ENCODE assay signal across 10 mouse cellular contexts in the genomic region with DNA sequence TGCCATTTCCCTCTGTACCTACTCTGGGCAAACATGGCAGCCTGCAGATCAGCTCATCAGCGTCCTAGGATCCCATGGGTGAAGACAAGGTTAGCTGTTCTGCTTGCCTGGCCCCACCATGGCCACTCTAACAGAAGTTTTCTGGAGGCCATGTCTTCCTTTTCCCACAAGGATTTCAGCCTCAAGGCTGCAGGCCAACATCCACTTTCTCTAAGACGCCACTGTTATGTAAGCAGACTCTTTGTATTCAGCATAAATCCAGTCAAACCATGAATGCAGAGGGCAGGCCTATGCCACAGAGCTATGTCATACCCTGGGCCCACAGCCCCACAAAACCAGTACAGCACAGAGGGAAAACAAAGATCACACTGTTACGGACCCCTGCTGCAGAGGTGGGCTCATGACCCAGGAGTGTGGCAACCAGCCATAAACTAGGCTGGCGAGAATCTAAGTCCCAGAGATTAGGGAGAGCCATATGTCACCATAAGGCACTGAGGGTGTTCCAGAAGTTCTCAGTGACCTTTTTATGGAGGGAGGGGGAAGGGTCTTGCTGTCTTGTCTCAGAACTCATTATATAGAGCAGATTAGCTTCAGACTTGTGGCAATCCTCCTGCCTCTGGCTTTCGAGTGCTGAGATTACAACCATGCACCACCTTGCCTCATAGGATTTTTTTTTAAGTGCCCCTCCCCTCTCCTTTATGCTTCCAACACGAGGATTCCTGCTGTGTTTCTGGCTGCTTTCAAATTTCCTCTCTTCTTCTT.
A peak's percentile ranks its signal among the peaks of the same experiment; 100 is the strongest.
DNase-seq lines count a peak whose midpoint lies in the region; ATAC-seq and TF ChIP-seq lines count a peak whose summit lies in the region.
"Had no signal": no experiment of that assay in that cellular context is flagged by ENCODE, and none has a peak within 500 bp of the region (broad histone marks: within the 10 kb centered on the region; RNA-seq: fewer than 3 reads in every experiment).

No protein-coding gene starts in this region.

- TF ChIP-seq CTCF in heart, adult 2 months (IDR thresholded peaks at IDR 0.05): no peak
- TF ChIP-seq CTCF in heart, postnatal 0 days (IDR thresholded peaks at IDR 0.05; ENCODE audit: low read depth): no peak

- H3K4me3 ChIP-seq in heart, adult 2 months: peak overlapping the region; percentile 21; the same call in 1 of the 2 replicates
- no peak overlapping the region for H3K4me3 ChIP-seq in heart, postnatal 0 days (ENCODE audit: low read depth, low read length)
- H3K4me3 ChIP-seq in midbrain, embryonic 13.5 days (replicated peaks): no peak overlapping the region

- H3K4me2 ChIP-seq in heart, postnatal 0 days (ENCODE audit: low read depth, low read length): peak overlapping the region; percentile 47
- 0 out of 2 replicates have a peak overlapping the region, but pooled peaks have one; percentile 9 for H3K4me2 ChIP-seq in midbrain, embryonic 13.5 days (replicated peaks)

- no peaks in the 10 kb centered on the region for H3K9me3 ChIP-seq in heart, postnatal 0 days (replicated peaks; ENCODE audit: control insufficient read depth, low read length)
- H3K9me3 ChIP-seq in midbrain, embryonic 13.5 days: no peaks in the 10 kb centered on the region

- no peaks in the 10 kb centered on the region for H3K79me2 ChIP-seq in heart, adult 2 months (replicated peaks; ENCODE audit: control insufficient read depth, insufficient read depth, low read length)

- ATAC-seq in heart, postnatal 0 days (ENCODE audit: insufficient read depth, low read depth): no peak
- ATAC-seq in midbrain, embryonic 13.5 days: peak; percentile 94

- 55% methylated on average over 6 of the region's 6 CpGs for WGBS in heart, adult 2 months
- 59% methylated on average over 6 of the region's 6 CpGs for WGBS in heart, postnatal 0 days
- 31% methylated on average over 6 of the region's 6 CpGs for WGBS in midbrain, embryonic 13.5 days

- no peaks in the 10 kb centered on the region for H3K27me3 ChIP-seq in heart, adult 2 months (ENCODE audit: control insufficient read depth, insufficient read depth, low read length)
- H3K27me3 ChIP-seq in heart, postnatal 0 days (ENCODE audit: control insufficient read depth, insufficient read depth, low read length): no peaks in the 10 kb centered on the region
- peaks cover 3% of the 10 kb centered on the region; the same call in 1 of the 2 replicates for H3K27me3 ChIP-seq in midbrain, embryonic 13.5 days

- no peak for DNase-seq in heart, adult 2 months
- DNase-seq in heart, postnatal 4 days: no peak
- peak; percentile 23 for DNase-seq in brain, adult 2 months (ENCODE audit: low read depth, low spot score)
- DNase-seq in heart, postnatal 0 days (ENCODE audit: low spot score): no peak
- no peak for DNase-seq in spleen, postnatal 36 days (ENCODE audit: low spot score in 2 of 2)
- DNase-seq in left cerebral cortex, adult 11 months (ENCODE audit: low spot score): no peak
- DNase-seq in spleen, postnatal 14 days (ENCODE audit: low spot score in 2 of 2): no peak
- DNase-seq: kidney, adult 11 months had no signal

- TF ChIP-seq POLR2A in heart, adult 2 months (IDR thresholded peaks at IDR 0.05; ENCODE audit: insufficient read depth, low read depth, low read length): no peak

- H3K27ac ChIP-seq in heart, adult 2 months: no peak overlapping the region
- no peak overlapping the region for H3K27ac ChIP-seq in heart, postnatal 0 days (ENCODE audit: low read depth)
- peak overlapping the region; percentile 71 for H3K27ac ChIP-seq in midbrain, embryonic 13.5 days
- H3K27ac ChIP-seq: liver, embryonic 14.5 days had no signal

- no peak overlapping the region for H3K9ac ChIP-seq in heart, adult 2 months (ENCODE audit: low read depth, low read length)
- no peak overlapping the region for H3K9ac ChIP-seq in heart, postnatal 0 days (replicated peaks; ENCODE audit: low read depth, low read length)
- H3K9ac ChIP-seq in midbrain, embryonic 13.5 days (replicated peaks): 0 out of 2 replicates have a peak overlapping the region, but pooled peaks have one; percentile 14
- H3K9ac ChIP-seq: liver, embryonic 14.5 days had no signal

- no peaks in the 10 kb centered on the region for H3K36me3 ChIP-seq in heart, adult 2 months (ENCODE audit: control insufficient read depth, insufficient read depth, low read length)
- no peaks in the 10 kb centered on the region for H3K36me3 ChIP-seq in heart, postnatal 0 days (replicated peaks; ENCODE audit: control insufficient read depth, insufficient read depth, low read length)
- H3K36me3 ChIP-seq in midbrain, embryonic 13.5 days: no peaks in the 10 kb centered on the region

- no peak for TF ChIP-seq EP300 in heart, adult 2 months (IDR thresholded peaks at IDR 0.05; ENCODE audit: insufficient read depth, low read depth, low read length)
- no peak for TF ChIP-seq EP300 in heart, postnatal 0 days (IDR thresholded peaks at IDR 0.05; ENCODE audit: low read depth)

- intact Hi-C loops in heart, adult 2 months (cut with DNase I): no loop called here

- H3K4me1 ChIP-seq in heart, adult 2 months (ENCODE audit: control insufficient read depth, insufficient read depth, low read length): 0 out of 2 replicates have a peak, but pooled peaks cover 2% of the 10 kb centered on the region
- 0 out of 2 replicates have a peak, but pooled peaks cover 5% of the 10 kb centered on the region for H3K4me1 ChIP-seq in heart, postnatal 0 days (ENCODE audit: control insufficient read depth, insufficient read depth)
- peaks cover 12% of the 10 kb centered on the region for H3K4me1 ChIP-seq in midbrain, embryonic 13.5 days (replicated peaks)
